ENCODE assay signal across 8 mouse cellular contexts in the genomic region with DNA sequence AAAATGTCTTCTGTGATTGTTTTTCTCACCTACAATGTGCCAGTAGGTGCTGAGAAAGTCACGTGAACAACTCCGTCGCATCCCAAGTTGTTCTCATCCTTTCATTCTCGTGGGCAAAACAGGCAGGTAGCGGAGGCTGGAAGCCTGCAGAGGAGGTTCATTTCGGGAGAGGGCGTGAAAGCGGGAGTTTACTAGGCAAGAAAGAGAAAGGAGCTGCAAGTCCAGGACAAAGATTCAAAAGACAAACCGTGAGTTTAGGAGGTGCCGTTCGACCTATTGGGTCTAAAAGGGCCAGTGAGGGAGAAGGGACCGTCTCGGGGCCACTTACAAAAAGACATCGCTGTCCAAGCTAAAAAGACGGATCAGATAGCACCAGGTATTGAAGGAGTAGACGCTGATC. TPM values are rescaled to one million over a fixed set of nuclear protein-coding genes. Genes with fewer than 3 reads are reported as not detected.
DNase-seq lines count a peak whose midpoint lies in the region; ATAC-seq and TF ChIP-seq lines count a peak whose summit lies in the region.

No protein-coding gene starts in this region.

- peaks cover 54% of the 10 kb centered on the region for H3K27me3 ChIP-seq in embryonic facial prominence, embryonic 13.5 days
- H3K27me3 ChIP-seq in intestine, embryonic 14.5 days (replicated peaks; ENCODE audit: control insufficient read depth, insufficient read depth, low read length) = peaks cover 28% of the 10 kb centered on the region

- no peak for TF ChIP-seq CTCF in bone marrow macrophage, adult 2 months (IDR thresholded peaks at IDR 0.05; ENCODE audit: low read depth, low read length)

- no peaks in the 10 kb centered on the region for H3K9me3 ChIP-seq in embryonic facial prominence, embryonic 13.5 days
- no peaks in the 10 kb centered on the region for H3K9me3 ChIP-seq in intestine, embryonic 14.5 days (ENCODE audit: control insufficient read depth, low read length)

- no peak for TF ChIP-seq POLR2A in bone marrow macrophage, adult 2 months (IDR thresholded peaks at IDR 0.05; ENCODE audit: borderline replicate concordance, low read depth, low read length)

- no peak for ATAC-seq in embryonic facial prominence, embryonic 13.5 days (ENCODE audit: insufficient number of reproducible peaks, insufficient read depth, low FRiP score, low TSS enrichment, low read depth)
- ATAC-seq in intestine, embryonic 14.5 days (replicated peaks; ENCODE audit: low FRiP score, low TSS enrichment, low read depth) = no peak
- ATAC-seq in megakaryocyte progenitor cell, adult 5-6 weeks (replicated peaks; ENCODE audit: poor library complexity) = 0 out of 2 replicates have a peak, but pooled peaks have one; percentile 0
- ATAC-seq in granulocyte monocyte progenitor cell, adult 5-6 weeks (replicated peaks; ENCODE audit: poor library complexity, severe bottlenecking) = no peak

- no peaks in the 10 kb centered on the region for H3K36me3 ChIP-seq in embryonic facial prominence, embryonic 13.5 days
- H3K36me3 ChIP-seq in intestine, embryonic 14.5 days (ENCODE audit: control insufficient read depth, insufficient read depth, low read length) = no peaks in the 10 kb centered on the region

- H3K4me2 ChIP-seq in embryonic facial prominence, embryonic 13.5 days = peak overlapping the region; percentile 92
- H3K4me2 ChIP-seq in intestine, embryonic 14.5 days (ENCODE audit: low read length) = peak overlapping the region; percentile 93

- WGBS in embryonic facial prominence, embryonic 13.5 days = under 1% methylated on average over 16 of the region's 16 CpGs
- under 1% methylated on average over 16 of the region's 16 CpGs for WGBS in intestine, embryonic 14.5 days

- H3K4me3 ChIP-seq in bone marrow macrophage, adult 2 months (ENCODE audit: insufficient read depth, low read length) = peak overlapping the region; percentile 66
- peak overlapping the region; percentile 64 for H3K4me3 ChIP-seq in embryonic facial prominence, embryonic 13.5 days
- H3K4me3 ChIP-seq in intestine, embryonic 14.5 days (ENCODE audit: low read depth, low read length) = peak overlapping the region; percentile 61

- H3K4me1 ChIP-seq in bone marrow macrophage, adult 2 months (ENCODE audit: control insufficient read depth, insufficient read depth, low read length) = peaks cover 3% of the 10 kb centered on the region; the same call in 1 of the 2 replicates
- peaks cover 12% of the 10 kb centered on the region; the same call in 1 of the 2 replicates for H3K4me1 ChIP-seq in embryonic facial prominence, embryonic 13.5 days
- peaks cover 13% of the 10 kb centered on the region; the same call in 1 of the 2 replicates for H3K4me1 ChIP-seq in intestine, embryonic 14.5 days (replicated peaks; ENCODE audit: control insufficient read depth, insufficient read depth, low read length)

- intact Hi-C loops in left cerebral cortex, postnatal 4 days (cut with DNase I) = loop anchor here (5.0 kb wide), 1 partner anchor 131 kb away; no protein-coding TSS in a partner anchor

- peak; percentile 25 to 36 for DNase-seq in left cerebral cortex, adult 8-10 months (ENCODE audit: low spot score in 2 of 2)
- DNase-seq in left cerebral cortex, postnatal 4 days = no peak
- DNase-seq in intestine, embryonic 14.5 days (ENCODE audit: low spot score) = no peak
- DNase-seq in thymus, postnatal 36 days = peak; percentile 11 to 14

- H3K9ac ChIP-seq in embryonic facial prominence, embryonic 13.5 days = peak overlapping the region; percentile 65
- peak overlapping the region; percentile 15 for H3K9ac ChIP-seq in intestine, embryonic 14.5 days (ENCODE audit: low read length)

- H3K27ac ChIP-seq in bone marrow macrophage, adult 2 months (ENCODE audit: insufficient read depth, low read depth, low read length) = no peak overlapping the region
- H3K27ac ChIP-seq in embryonic facial prominence, embryonic 13.5 days = no peak overlapping the region
- no peak overlapping the region for H3K27ac ChIP-seq in intestine, embryonic 14.5 days (ENCODE audit: low read depth)

RNA-seq across cellular contexts. Expression of a gene that starts 14.5 kb away (rescaled TPM):
- under 1 TPM in 3 of 4 experiments, not detected in 1; 0.30 to 0.72 (median 0.43) TPM for total RNA-seq in left cerebral cortex, adult 8-10 months (2022)
- total RNA-seq in left cerebral cortex, postnatal 4 days (2021) = not detected
- polyA plus RNA-seq in bone marrow macrophage, adult 2 months (2012; ENCODE audit: insufficient read depth, insufficient read length, missing spikeins) = 84.3 and 86.6 TPM in 2 replicates
- 0.41 and 0.55 TPM in 2 replicates for polyA plus RNA-seq in embryonic facial prominence, embryonic 13.5 days (2015; fragmentation: Nextera tagmentation; extraction: Ambion mirVana)
- polyA plus RNA-seq in intestine, embryonic 14.5 days (2014; fragmentation: Nextera tagmentation; extraction: Ambion mirVana) = 1.0 and 1.1 TPM in 2 replicates
- 5.4 and 10.5 TPM in 2 replicates for total RNA-seq in megakaryocyte progenitor cell, adult 5-6 weeks (2015)
- 7.7 and 8.0 TPM in 2 replicates for total RNA-seq in megakaryocyte progenitor cell, adult 5-6 weeks (2017)
- 0.58 and 2.9 TPM in 2 replicates for total RNA-seq in granulocyte monocyte progenitor cell, adult 5-6 weeks (2014; fragmentation: Nextera tagmentation)
- total RNA-seq in granulocyte monocyte progenitor cell, adult 5-6 weeks (2017) = 3.1 and 3.5 TPM in 2 replicates

RNA-seq across cellular contexts. Expression of a gene that starts 31.5 kb away (rescaled TPM):
- total RNA-seq in left cerebral cortex, adult 8-10 months (2022) = 10 to 100 TPM; 10.6 to 36.7 (median 22.6) TPM
- 1 to 10 TPM; 6.7 to 7.0 TPM for total RNA-seq in left cerebral cortex, postnatal 4 days (2021)
- polyA plus RNA-seq in bone marrow macrophage, adult 2 months (2012; ENCODE audit: insufficient read depth, insufficient read length, missing spikeins) = 1,121 and 1,154 TPM in 2 replicates
- polyA plus RNA-seq in embryonic facial prominence, embryonic 13.5 days (2015; fragmentation: Nextera tagmentation; extraction: Ambion mirVana) = 9.4 and 10.1 TPM in 2 replicates
- polyA plus RNA-seq in intestine, embryonic 14.5 days (2014; fragmentation: Nextera tagmentation; extraction: Ambion mirVana) = 10.7 and 12.7 TPM in 2 replicates
- 384 and 416 TPM in 2 replicates for total RNA-seq in megakaryocyte progenitor cell, adult 5-6 weeks (2015)
- total RNA-seq in megakaryocyte progenitor cell, adult 5-6 weeks (2017) = 406 and 474 TPM in 2 replicates
- total RNA-seq in granulocyte monocyte progenitor cell, adult 5-6 weeks (2014; fragmentation: Nextera tagmentation) = 274 and 310 TPM in 2 replicates
- 498 and 520 TPM in 2 replicates for total RNA-seq in granulocyte monocyte progenitor cell, adult 5-6 weeks (2017)

RNA-seq across cellular contexts. Expression of a gene that starts 56.8 kb away (rescaled TPM):
- total RNA-seq in left cerebral cortex, adult 8-10 months (2022) = 10 to 100 TPM in 2 of 4 experiments, 1 to 10 TPM in 2; 4.8 to 24.1 (median 10.7) TPM
- total RNA-seq in left cerebral cortex, postnatal 4 days (2021) = 1 to 10 TPM; 2.3 to 2.6 TPM
- 270 and 276 TPM in 2 replicates for polyA plus RNA-seq in bone marrow macrophage, adult 2 months (2012; ENCODE audit: insufficient read depth, insufficient read length, missing spikeins)
- 0.80 and 1.0 TPM in 2 replicates for polyA plus RNA-seq in embryonic facial prominence, embryonic 13.5 days (2015; fragmentation: Nextera tagmentation; extraction: Ambion mirVana)
- polyA plus RNA-seq in intestine, embryonic 14.5 days (2014; fragmentation: Nextera tagmentation; extraction: Ambion mirVana) = 1.1 and 1.2 TPM in 2 replicates
- 142 and 144 TPM in 2 replicates for total RNA-seq in megakaryocyte progenitor cell, adult 5-6 weeks (2015)
- 99.9 and 118 TPM in 2 replicates for total RNA-seq in megakaryocyte progenitor cell, adult 5-6 weeks (2017)
- 106 and 115 TPM in 2 replicates for total RNA-seq in granulocyte monocyte progenitor cell, adult 5-6 weeks (2014; fragmentation: Nextera tagmentation)
- 106 and 143 TPM in 2 replicates for total RNA-seq in granulocyte monocyte progenitor cell, adult 5-6 weeks (2017)

Comparison
In these comparisons a context has a peak if more than half of its experiments do, and no peak if none do; other contexts are left out.
1. DNase-seq: peak in left cerebral cortex, adult 8-10 months (2 of 2) and thymus, postnatal 36 days (2 of 2); none in left cerebral cortex, postnatal 4 days (single experiment) and intestine, embryonic 14.5 days (single experiment).
2. RNA of a gene that starts 31.5 kb away (total RNA-seq): 274 to 520 TPM in granulocyte monocyte progenitor cell, adult 5-6 weeks and 384 to 474 TPM in megakaryocyte progenitor cell, adult 5-6 weeks; 10.6 to 36.7 TPM in left cerebral cortex, adult 8-10 months and 6.7 to 7.0 TPM in left cerebral cortex, postnatal 4 days; every median in the first group is over 4 times any median in the second.
3. RNA of a gene that starts 56.8 kb away (total RNA-seq): 99.9 to 144 TPM in megakaryocyte progenitor cell, adult 5-6 weeks and 106 to 143 TPM in granulocyte monocyte progenitor cell, adult 5-6 weeks; 4.8 to 24.1 TPM in left cerebral cortex, adult 8-10 months and 2.3 to 2.6 TPM in left cerebral cortex, postnatal 4 days; every median in the first group is over 4 times any median in the second.
4. Peak in every context shown above with its lines, with median percentiles within 50 percentile points of each other: H3K4me3 ChIP-seq.